Mouse (Mus musculus): Measurements from ENCODE around the gene Lmtk3. TPM values are rescaled to one million over a fixed set of nuclear protein-coding genes. Genes with fewer than 3 reads are reported as not detected.

The Lmtk3 gene
- polyA plus RNA-seq, 1 experiment from 2014 or later: 2.7 TPM

- Histone ChIP-seq H3K4me3 (peak overlapping the region; percentile 93; the same call in 1 of the 2 replicates), H3K4me1 (peaks cover 40% of the 10 kb centered on the region), H3K27me3 (ENCODE audit: poor library complexity, severe bottlenecking) (peaks cover 34% of the 10 kb centered on the region), H3K9me3 (no peaks in the 10 kb centered on the region; the same call in 1 of the 2 replicates), H3K36me3 (replicated peaks) (peaks cover 23% of the 10 kb centered on the region), H3K27ac (peak overlapping the region; percentile 100)
- 28% methylated on average over 2 of the region's 2 CpGs for WGBS
- no peak for DNase-seq (ENCODE audit: extremely low spot score, low spot score)
Measured at GRCm38 (mm10) chr7:45815984-45816351, 32.4 kb downstream of the Lmtk3 start.

GRCm38 (mm10) chr7:45819843-45820242 lies 36.3 kb downstream of the Lmtk3 start:
- Histone ChIP-seq H3K27me3 (ENCODE audit: poor library complexity, severe bottlenecking) (peaks cover 34% of the 10 kb centered on the region), H3K4me3 (peak overlapping the region; percentile 32; the same call in 1 of the 2 replicates)
- WGBS: 17% methylated on average over 25 of the region's 25 CpGs

GRCm38 (mm10) chr7:45820913-45821312 lies 37.4 kb downstream of the Lmtk3 start:
- Histone ChIP-seq H3K4me3 (no peak overlapping the region), H3K27me3 (ENCODE audit: poor library complexity, severe bottlenecking) (peaks cover 31% of the 10 kb centered on the region), H3K36me3 (replicated peaks) (peaks cover 48% of the 10 kb centered on the region), H3K9me3 (no peaks in the 10 kb centered on the region; the same call in 1 of the 2 replicates), H3K4me1 (peaks cover 10% of the 10 kb centered on the region), H3K27ac (no peak overlapping the region)
- DNase-seq (ENCODE audit: extremely low spot score, low spot score): no peak

More at GRCm38 (mm10) chr7:45819843-45820242, 36.3 kb downstream of the Lmtk3 start:
- Histone ChIP-seq H3K4me1 (peaks cover 21% of the 10 kb centered on the region), H3K36me3 (replicated peaks) (peaks cover 38% of the 10 kb centered on the region), H3K9me3 (no peaks in the 10 kb centered on the region; the same call in 1 of the 2 replicates), H3K27ac (no peak overlapping the region)
- DNase-seq (ENCODE audit: extremely low spot score, low spot score): no peak

GRCm38 (mm10) chr7:45824598-45824997 lies 41.1 kb downstream of the Lmtk3 start, which contains the start of gene Kcnj14:
Gene Kcnj14 (minus strand): TSS chr7:45824782.
- Histone ChIP-seq H3K36me3 (replicated peaks) (peaks cover 85% of the 10 kb centered on the region), H3K4me1 (peaks cover 13% of the 10 kb centered on the region), H3K4me3 (no peak within 1 kb of the TSS), H3K27ac (no peak within 1 kb of the TSS), H3K27me3 (ENCODE audit: poor library complexity, severe bottlenecking) (peaks cover 13% of the 10 kb centered on the region), H3K9me3 (no peaks in the 10 kb centered on the region; the same call in 1 of the 2 replicates)
- WGBS: 76% methylated on average over 7 of the region's 7 CpGs
- no peak for DNase-seq (ENCODE audit: extremely low spot score, low spot score)

- DNase-seq (ENCODE audit: extremely low spot score, low spot score): no peak
- Histone ChIP-seq H3K36me3 (replicated peaks) (peaks cover 82% of the 10 kb centered on the region), H3K27me3 (ENCODE audit: poor library complexity, severe bottlenecking) (peaks cover 8% of the 10 kb centered on the region), H3K4me3 (no peak overlapping the region), H3K4me1 (peaks cover 25% of the 10 kb centered on the region), H3K27ac (no peak overlapping the region), H3K9me3 (no peaks in the 10 kb centered on the region)
- WGBS: 91% methylated on average over 7 of the region's 7 CpGs
Measured at GRCm38 (mm10) chr7:45826631-45827030, 43.1 kb downstream of the Lmtk3 start.

- Histone ChIP-seq H3K4me1 (peaks cover 46% of the 10 kb centered on the region), H3K4me3 (peak within 1 kb of the TSS; percentile 98), H3K27me3 (ENCODE audit: poor library complexity, severe bottlenecking) (peaks cover 47% of the 10 kb centered on the region), H3K36me3 (replicated peaks) (peaks cover 44% of the 10 kb centered on the region), H3K9me3 (no peaks in the 10 kb centered on the region), H3K27ac (peak within 1 kb of the TSS; percentile 88)
- under 1% methylated on average over 35 of the region's 35 CpGs for WGBS
- peak; percentile 90 for DNase-seq (ENCODE audit: extremely low spot score, low spot score)
Measured at GRCm38 (mm10) chr7:45830427-45831127, 47.0 kb downstream of the Lmtk3 start, which contains the start of gene Grwd1. Gene Grwd1 (minus strand): TSS chr7:45830944.

GRCm38 (mm10) chr7:45831128-45831525 lies 47.6 kb downstream of the Lmtk3 start:
- no peaks in the 10 kb centered on the region for H3K9me3 ChIP-seq
- peaks cover 39% of the 10 kb centered on the region for H3K36me3 ChIP-seq (replicated peaks)
- WGBS: 23% methylated on average over 5 of the region's 5 CpGs
- H3K4me3 ChIP-seq: peak overlapping the region; percentile 98
- H3K27ac ChIP-seq: peak overlapping the region; percentile 88
- DNase-seq (ENCODE audit: extremely low spot score, low spot score): no peak
- peaks cover 53% of the 10 kb centered on the region for H3K27me3 ChIP-seq (ENCODE audit: poor library complexity, severe bottlenecking)
- H3K4me1 ChIP-seq: peaks cover 46% of the 10 kb centered on the region

GRCm38 (mm10) chr7:45832428-45832827 lies 48.9 kb downstream of the Lmtk3 start:
- no peak for DNase-seq (ENCODE audit: extremely low spot score, low spot score)
- 9% methylated on average over 30 of the region's 30 CpGs for WGBS
- no peak overlapping the region for H3K27ac ChIP-seq
- H3K9me3 ChIP-seq: no peaks in the 10 kb centered on the region
- peaks cover 46% of the 10 kb centered on the region for H3K4me1 ChIP-seq
- peak overlapping the region; percentile 45 for H3K4me3 ChIP-seq
- H3K36me3 ChIP-seq (replicated peaks): peaks cover 26% of the 10 kb centered on the region
- H3K27me3 ChIP-seq (ENCODE audit: poor library complexity, severe bottlenecking): peaks cover 66% of the 10 kb centered on the region

- H3K4me1 ChIP-seq: peaks cover 46% of the 10 kb centered on the region
- H3K27me3 ChIP-seq (ENCODE audit: poor library complexity, severe bottlenecking): peaks cover 71% of the 10 kb centered on the region
- H3K36me3 ChIP-seq (replicated peaks): peaks cover 17% of the 10 kb centered on the region
- H3K27ac ChIP-seq: peak overlapping the region; percentile 20; the same call in 1 of the 2 replicates
- 2% methylated on average over 86 of the region's 86 CpGs for WGBS
- H3K4me3 ChIP-seq: peak overlapping the region; percentile 45
- no peak for DNase-seq (ENCODE audit: extremely low spot score, low spot score)
- no peaks in the 10 kb centered on the region for H3K9me3 ChIP-seq
Measured at GRCm38 (mm10) chr7:45833148-45833790, 49.7 kb downstream of the Lmtk3 start.

- H3K27me3 ChIP-seq (ENCODE audit: poor library complexity, severe bottlenecking): peaks cover 71% of the 10 kb centered on the region
Measured at GRCm38 (mm10) chr7:45833924-45834323, 50.4 kb downstream of the Lmtk3 start.

GRCm38 (mm10) chr7:45842950-45843744 lies 59.6 kb downstream of the Lmtk3 start:
- Histone ChIP-seq H3K4me3 (no peak overlapping the region), H3K27me3 (ENCODE audit: poor library complexity, severe bottlenecking) (peaks cover 33% of the 10 kb centered on the region), H3K27ac (no peak overlapping the region), H3K4me1 (peaks cover 3% of the 10 kb centered on the region; the same call in 1 of the 2 replicates), H3K36me3 (replicated peaks) (no peaks in the 10 kb centered on the region), H3K9me3 (peaks cover 3% of the 10 kb centered on the region; the same call in 1 of the 2 replicates)
- DNase-seq (ENCODE audit: extremely low spot score, low spot score): no peak
- WGBS: 88% methylated on average over 10 of the region's 10 CpGs

More at GRCm38 (mm10) chr7:45833924-45834323, 50.4 kb downstream of the Lmtk3 start:
- peaks cover 11% of the 10 kb centered on the region for H3K36me3 ChIP-seq (replicated peaks)
- H3K4me3 ChIP-seq: peak overlapping the region; percentile 45
- H3K27ac ChIP-seq: no peak overlapping the region; the same call in 1 of the 2 replicates
- no peak for DNase-seq (ENCODE audit: extremely low spot score, low spot score)
- no peaks in the 10 kb centered on the region for H3K9me3 ChIP-seq
- WGBS: 4% methylated on average over 27 of the region's 31 CpGs
- peaks cover 44% of the 10 kb centered on the region for H3K4me1 ChIP-seq

GRCm38 (mm10) chr7:45848447-45849027 lies 65.0 kb downstream of the Lmtk3 start:
- Histone ChIP-seq H3K36me3 (replicated peaks) (no peaks in the 10 kb centered on the region), H3K4me3 (peak overlapping the region; percentile 4; the same call in 1 of the 2 replicates), H3K27ac (peak overlapping the region; percentile 9; the same call in 1 of the 2 replicates), H3K27me3 (ENCODE audit: poor library complexity, severe bottlenecking) (peaks cover 27% of the 10 kb centered on the region), H3K9me3 (no peaks in the 10 kb centered on the region), H3K4me1 (peaks cover 11% of the 10 kb centered on the region)
- no peak for DNase-seq (ENCODE audit: extremely low spot score, low spot score)
- WGBS: 9% methylated on average over 6 of the region's 6 CpGs
